Mouse (Mus musculus): ENCODE data around the gene Gnptg. TPM values are rescaled to one million over a fixed set of nuclear protein-coding genes. Genes with fewer than 3 reads are reported as not detected.

Gnptg gene
- total RNA-seq (2021), result 10 to 100 TPM; 54.6 to 56.0 TPM

GRCm38 (mm10) chr17:25239695-25240636 is at the start of gene Gnptg, which contains the start of gene Tsr3:
TSS of gene Gnptg (minus strand) at chr17:25240124.
TSS of gene Tsr3 (plus strand) at chr17:25240170.
- peak; percentile 88 for DNase-seq
- intact Hi-C loops (cut with DNase I), result no loop called here

DNA sequence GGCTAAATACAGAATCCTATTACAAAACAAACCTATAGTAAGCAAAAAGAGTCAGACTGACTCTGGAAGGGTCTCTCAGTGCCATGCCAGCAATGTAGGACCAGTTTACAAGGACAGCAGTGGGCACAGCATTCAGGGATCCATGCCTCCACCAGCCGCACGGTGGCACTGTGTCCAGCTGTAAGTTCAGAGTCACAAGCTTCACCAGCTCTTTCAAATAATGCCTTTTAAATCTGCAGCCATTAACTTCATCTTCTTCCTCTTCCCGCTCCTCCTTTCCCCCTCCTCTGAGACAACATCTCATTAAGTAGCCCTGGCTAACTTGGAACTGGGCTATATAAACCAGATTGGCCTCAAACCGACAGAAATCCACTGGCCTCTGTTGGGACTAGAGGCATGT is 48.9 kb upstream of the Gnptg start:
- peak; percentile 48 for DNase-seq
- intact Hi-C loops (cut with DNase I), result no loop called here

- peak; percentile 80 for DNase-seq
- intact Hi-C loops (cut with DNase I), result no loop called here
These were observed 45.1 kb upstream of the Gnptg start for GRCm38 (mm10) chr17:25285033-25285432.

DNA sequence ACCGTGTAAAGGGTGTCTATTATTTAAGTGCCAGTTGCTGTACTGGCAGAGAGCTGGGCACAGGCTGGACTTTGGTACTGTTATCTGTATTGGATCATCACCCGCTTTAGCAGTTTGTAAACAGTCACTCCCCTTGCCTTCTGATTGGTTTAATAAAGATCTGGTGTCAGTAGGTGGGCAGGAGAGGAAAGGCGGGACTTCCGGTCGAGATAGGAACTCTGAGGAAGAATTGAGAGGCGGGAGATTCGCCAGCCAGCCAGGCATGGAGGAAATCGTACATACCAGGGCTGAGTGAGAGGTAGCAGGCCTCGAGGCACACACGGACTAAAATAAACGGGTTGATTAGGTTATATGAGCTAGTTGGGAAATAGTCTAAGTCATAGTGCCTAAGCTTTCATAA is 42.2 kb upstream of the Gnptg start:
- intact Hi-C loops (cut with DNase I), result no loop called here
- peak; percentile 18 for DNase-seq

DNA sequence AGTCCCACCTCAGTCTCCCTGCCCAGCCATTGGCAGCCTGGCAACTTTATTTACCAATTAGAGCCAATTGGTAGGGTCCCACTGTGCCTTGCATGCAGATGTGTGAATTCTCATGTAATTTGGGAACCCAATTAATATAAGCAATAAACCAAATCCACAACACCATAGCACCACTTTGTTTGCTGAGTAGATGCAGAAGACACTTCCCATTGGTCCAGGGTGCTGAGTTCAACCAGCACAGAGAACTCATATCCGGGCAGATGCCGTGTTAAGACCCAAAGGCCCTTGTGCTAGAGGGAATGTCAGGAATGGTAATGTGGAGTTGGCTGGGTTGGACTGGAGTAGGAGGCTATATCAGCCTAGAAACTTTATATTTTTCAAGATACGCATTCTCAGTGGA is 35.9 kb upstream of the Gnptg start:
- no peak for DNase-seq
- intact Hi-C loops (cut with DNase I), result no loop called here

- DNase-seq, result peak; percentile 55
- intact Hi-C loops (cut with DNase I), result loop anchor here (5.0 kb wide), 1 partner anchor 257 kb away; the partner anchor contains the start of genes Cramp1l and Ift140
These were observed 34.8 kb upstream of the Gnptg start, which contains the start of gene Ube2i for GRCm38 (mm10) chr17:25274571-25275346. TSS of gene Ube2i (minus strand) at chr17:25274622.

- peak; percentile 88 for DNase-seq
- intact Hi-C loops (cut with DNase I), result loop anchor here (5.0 kb wide), 1 partner anchor 257 kb away; the partner anchor contains the start of genes Cramp1l and Ift140
These were observed 34.0 kb upstream of the Gnptg start for GRCm38 (mm10) chr17:25273706-25274501.

- DNase-seq, result peak; percentile 86
- intact Hi-C loops (cut with DNase I), result loop anchor here (5.0 kb wide), 1 partner anchor 256 kb away; the partner anchor contains the start of genes Cramp1l and Ift140
These were observed 33.2 kb upstream of the Gnptg start for GRCm38 (mm10) chr17:25272951-25273705.

DNA sequence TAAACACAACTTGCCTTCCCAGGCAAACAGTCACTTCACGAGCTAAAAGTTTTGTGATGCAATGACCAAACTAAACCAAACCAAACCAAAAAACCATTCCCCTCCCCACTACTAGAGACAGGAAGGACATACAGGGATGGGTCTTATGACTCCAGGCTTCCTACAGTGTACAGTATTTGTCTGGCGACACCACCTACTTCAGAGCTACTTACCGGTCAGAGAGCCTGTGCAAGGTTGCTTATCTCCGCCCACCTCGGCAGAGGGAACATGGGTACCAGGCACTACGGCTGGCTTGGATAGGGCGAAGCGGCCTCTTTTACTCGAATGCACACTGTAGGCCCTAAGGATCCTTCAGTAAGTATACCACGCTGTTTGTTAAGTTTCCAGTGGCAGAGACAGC is 32.4 kb upstream of the Gnptg start:
- DNase-seq, result no peak
- intact Hi-C loops (cut with DNase I), result loop anchor here (5.0 kb wide), 1 partner anchor 255 kb away; the partner anchor contains the start of genes Cramp1l and Ift140

DNA sequence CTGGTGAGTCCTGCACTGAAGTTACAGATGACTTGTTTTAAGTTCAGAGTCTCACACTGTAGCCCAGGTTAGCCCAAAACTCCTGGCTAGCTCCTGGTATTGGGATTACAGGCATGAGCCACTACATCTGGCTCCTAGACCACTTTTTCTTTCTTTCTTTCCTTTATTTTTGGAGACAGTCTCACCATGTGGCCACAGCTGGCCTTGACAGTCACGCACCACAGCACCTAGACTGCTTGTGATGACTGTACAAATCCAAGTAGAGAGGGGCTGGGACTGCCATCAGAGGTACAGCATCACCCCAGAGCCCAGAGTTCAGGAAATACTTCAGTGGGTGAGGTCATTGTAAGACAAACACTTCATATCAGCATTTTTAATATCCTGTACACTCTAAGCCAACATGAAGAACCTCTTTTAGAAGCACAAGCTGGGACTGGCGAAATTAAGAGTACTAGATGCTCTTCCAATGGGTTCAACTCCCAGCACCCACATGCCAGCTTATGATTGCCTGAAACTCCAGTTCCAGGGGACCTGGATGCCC is 30.9 kb upstream of the Gnptg start:
- intact Hi-C loops (cut with DNase I), result loop anchor here (5.0 kb wide), 1 partner anchor 254 kb away; the partner anchor contains the start of genes Cramp1l and Ift140
- no peak for DNase-seq

GRCm38 (mm10) chr17:25264453-25264852 is 24.5 kb upstream of the Gnptg start:
- intact Hi-C loops (cut with DNase I), result no loop called here
- no peak for DNase-seq

DNA sequence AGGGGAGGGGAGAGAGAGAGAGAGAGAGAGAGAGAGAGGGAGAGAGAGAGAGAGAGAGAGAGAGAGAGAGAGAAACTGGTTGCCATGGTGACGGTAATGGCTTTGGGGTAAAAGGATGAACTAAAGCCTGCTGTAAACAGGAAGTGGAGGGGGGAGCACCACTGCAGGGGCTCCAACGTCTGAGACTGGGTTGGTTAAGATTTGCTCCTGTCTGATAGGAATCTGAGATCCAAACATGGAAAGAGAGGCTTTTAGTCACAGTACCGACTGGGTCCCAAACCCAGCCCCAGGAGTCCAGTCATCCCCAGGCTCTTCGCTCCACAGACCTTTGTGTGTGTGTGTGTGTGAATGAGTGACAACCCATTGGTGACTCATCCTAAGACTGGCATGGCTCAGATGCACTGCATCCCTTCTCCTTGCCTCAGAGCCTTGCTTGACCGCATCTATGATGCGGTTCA is 17.9 kb upstream of the Gnptg start:
- DNase-seq, result no peak
- intact Hi-C loops (cut with DNase I), result no loop called here

- intact Hi-C loops (cut with DNase I), result no loop called here
These were observed 16.3 kb upstream of the Gnptg start, which contains the start of gene Baiap3 for GRCm38 (mm10) chr17:25256140-25256754. TSS of gene Baiap3 (minus strand) at chr17:25256364.

DNA sequence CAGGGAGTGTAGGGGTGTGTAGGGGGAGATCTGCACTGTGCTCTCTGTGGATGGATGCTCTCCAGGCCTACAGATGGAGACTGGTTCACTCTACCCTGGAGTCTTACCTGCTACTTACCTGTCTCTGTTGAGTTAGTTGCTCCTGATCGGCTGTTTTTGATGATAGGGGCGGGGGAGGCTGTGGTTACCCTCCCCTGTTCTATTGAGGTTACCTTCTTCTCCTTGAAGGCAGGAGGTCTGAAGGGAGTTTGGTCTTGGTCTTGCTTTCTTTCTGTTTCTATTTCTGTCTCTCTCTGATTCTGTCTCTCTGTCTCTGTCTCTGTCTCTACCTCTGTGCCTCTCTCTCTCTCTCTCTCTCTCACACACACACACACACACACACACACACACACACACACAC is 15.2 kb upstream of the Gnptg start:
- intact Hi-C loops (cut with DNase I), result no loop called here
- DNase-seq, result no peak

More at GRCm38 (mm10) chr17:25256140-25256754, 16.3 kb upstream of the Gnptg start, which contains the start of gene Baiap3:
- DNase-seq, result no peak

DNA sequence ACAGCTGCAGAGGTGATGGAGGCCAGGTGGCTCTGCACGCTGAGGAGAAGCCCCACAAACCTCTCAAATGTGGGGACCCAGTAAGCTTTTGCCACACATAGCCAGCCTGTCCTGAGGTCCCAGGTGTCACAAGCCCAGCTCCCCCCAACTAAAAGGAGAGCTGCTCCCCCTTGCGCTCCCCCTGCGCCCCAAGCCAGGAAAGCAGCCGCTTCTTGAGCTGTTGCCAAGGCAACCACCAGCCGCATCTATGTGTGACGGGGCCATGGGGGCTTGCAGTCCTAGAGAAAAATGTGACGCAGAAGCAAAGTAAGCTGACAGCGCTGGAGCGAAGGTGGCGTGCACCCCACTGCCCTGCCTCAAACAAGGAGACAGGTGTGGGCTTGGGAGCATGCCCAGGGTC is 13.8 kb upstream of the Gnptg start:
- intact Hi-C loops (cut with DNase I), result no loop called here

DNA sequence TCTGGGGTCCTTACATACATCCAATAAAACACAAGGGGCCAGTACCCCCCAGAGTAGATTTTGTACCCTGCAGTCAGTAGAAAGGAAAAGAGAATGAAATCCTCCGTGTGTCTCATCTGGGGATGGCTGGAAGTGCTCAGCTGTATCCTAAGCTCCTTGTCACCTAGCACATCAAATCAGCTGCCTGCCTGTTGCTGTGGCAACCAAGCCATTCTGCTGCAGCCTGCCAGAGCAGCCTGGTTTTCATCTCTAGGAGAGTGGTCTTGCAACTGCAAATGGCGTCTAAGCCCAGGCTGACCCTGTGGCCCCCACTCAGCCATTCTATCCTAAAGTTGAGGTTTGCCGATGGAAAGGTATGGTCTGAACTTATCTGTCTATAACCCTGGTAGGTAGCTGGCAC is 12.7 kb upstream of the Gnptg start:
- intact Hi-C loops (cut with DNase I), result no loop called here
- DNase-seq, result no peak

More for the DNA sequence above, 13.8 kb upstream of the Gnptg start:
- DNase-seq, result no peak

DNA sequence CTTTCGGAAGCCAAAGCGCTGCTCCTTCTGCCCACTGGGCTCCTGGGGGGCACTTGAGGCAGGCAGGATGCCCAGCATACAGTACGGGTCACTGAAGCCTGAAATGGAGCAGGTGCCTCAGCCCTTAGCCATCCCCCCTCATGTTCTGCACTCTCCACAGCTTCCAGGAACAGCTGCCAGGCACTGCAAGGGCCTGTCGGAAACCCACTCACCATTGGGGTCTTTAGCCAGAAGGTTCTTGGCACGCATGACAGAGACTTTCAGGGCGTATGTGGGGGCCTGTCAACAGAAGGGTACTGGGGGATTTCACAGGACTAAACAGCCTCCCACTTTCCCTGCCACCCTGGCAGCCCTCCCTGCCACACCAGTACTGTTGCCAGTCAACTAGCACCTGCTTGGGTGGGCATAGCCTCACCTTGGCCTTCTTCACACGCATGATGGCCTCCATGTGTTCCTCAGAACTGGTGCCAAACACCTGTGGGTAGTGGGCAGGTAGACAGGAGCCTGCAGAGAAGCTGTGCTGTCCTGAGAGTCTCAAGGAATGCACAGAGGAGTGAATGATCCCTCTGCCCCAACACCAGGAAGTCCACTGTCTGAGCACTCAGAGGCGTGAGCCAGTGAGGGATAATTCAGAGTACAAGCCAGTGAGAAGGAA is 10.4 kb upstream of the Gnptg start:
- intact Hi-C loops (cut with DNase I), result no loop called here
- peak; percentile 80 for DNase-seq

Data from left cerebral cortex, postnatal 4 days (tissue).